Mouse (Mus musculus) hindbrain, embryonic 16.5 days (tissue): Measurements from ENCODE around the gene Gm28048. TPM values are rescaled to one million over a fixed set of nuclear protein-coding genes. Genes with fewer than 3 reads are reported as not detected.

Experiments used
- ATAC-seq: fragments of 200-750 bp; cut with Nextera tagmentation; 2 replicates; pipeline ENCODE4 v1.8.0; 2017; ENCODE audit warnings: moderate TSS enrichment, moderate library complexity
- H3K27ac ChIP-seq: fragments of 300-500 bp; sonication (generic); 2 replicates; pipeline ENCODE4 v1.5.1; 2014; ENCODE audit warnings: low read depth, mild to moderate bottlenecking, control low read depth, low read length, moderate library complexity
- H3K27me3 ChIP-seq: fragments of 300-500 bp; sonication (generic); replicated peaks from 2 replicates; pipeline ENCODE4 v1.6.1; 2014; ENCODE audit warnings: low read length; ENCODE audit not compliant: control insufficient read depth, insufficient read depth
- H3K36me3 ChIP-seq: fragments of 300-500 bp; sonication (generic); 2 replicates; pipeline ENCODE4 v1.6.1; 2014; ENCODE audit warnings: mild to moderate bottlenecking, low read length, moderate library complexity, mixed read lengths; ENCODE audit not compliant: control insufficient read depth, insufficient read depth
- H3K4me1 ChIP-seq: fragments of 300-500 bp; sonication (generic); 2 replicates; pipeline ENCODE4 v1.6.1; 2014; ENCODE audit warnings: low read depth, low read length; ENCODE audit not compliant: control insufficient read depth, insufficient read depth
- H3K4me2 ChIP-seq: fragments of 300-500 bp; sonication (generic); 2 replicates; pipeline ENCODE4 v1.6.1; 2014; ENCODE audit warnings: mild to moderate bottlenecking, low read length, control low read depth, moderate library complexity
- H3K4me3 ChIP-seq: fragments of 300-500 bp; sonication (generic); 2 replicates; pipeline ENCODE4 v1.5.1; 2014; ENCODE audit warnings: mild to moderate bottlenecking, low read length, control low read depth, moderate library complexity
- H3K9ac ChIP-seq: fragments of 300-500 bp; sonication (generic); 2 replicates; pipeline ENCODE4 v1.6.1; 2014; ENCODE audit warnings: low read depth, mild to moderate bottlenecking, control low read depth, low read length, moderate library complexity
- H3K9me3 ChIP-seq: fragments of 300-500 bp; sonication (generic); 2 replicates; pipeline ENCODE4 v1.6.1; 2014; ENCODE audit warnings: mild to moderate bottlenecking, low read length, moderate library complexity; ENCODE audit not compliant: control insufficient read depth
- WGBS: fragments of 180-500 bp; shearing (Covaris S2); extraction: QIAGEN DNeasy Blood & Tissue Kit; methylation state at CpG from one replicate; pipeline ENCODE4 v1.1.7; 2014; 5-methylcytosine and 5-hydroxymethylcytosine counted together
- polyA plus RNA-seq: library from polyadenylated mRNA; unstranded; fragments of >200 nt; fragmentation: Nextera tagmentation; extraction: Ambion mirVana; gene quantifications from 2 replicates; pipeline ENCODE4 v1.2.1, GENCODE M21; 2015

The Gm28048 gene
- polyA plus RNA-seq, 1 experiment from 2014 or later, result 5.4 TPM

- Histone ChIP-seq H3K36me3 (no peaks in the 10 kb centered on the region), H3K27ac (no peak overlapping the region), H3K4me3 (no peak overlapping the region), H3K9me3 (no peaks in the 10 kb centered on the region), H3K9ac (no peak overlapping the region), H3K4me1 (peaks cover 8% of the 10 kb centered on the region), H3K4me2 (no peak overlapping the region), H3K27me3 (peaks cover 16% of the 10 kb centered on the region)
- ATAC-seq, result no peak
- WGBS, result 52% methylated on average over 8 of the region's 8 CpGs
These were observed 117.4 kb downstream of the Gm28048 start for GRCm38 (mm10) chr11:22864305-22865060.

GRCm38 (mm10) chr11:22863581-22863980, 118.3 kb downstream of the Gm28048 start:
- no peak for ATAC-seq
- WGBS, result 50% methylated on average over 4 of the region's 4 CpGs

DNA sequence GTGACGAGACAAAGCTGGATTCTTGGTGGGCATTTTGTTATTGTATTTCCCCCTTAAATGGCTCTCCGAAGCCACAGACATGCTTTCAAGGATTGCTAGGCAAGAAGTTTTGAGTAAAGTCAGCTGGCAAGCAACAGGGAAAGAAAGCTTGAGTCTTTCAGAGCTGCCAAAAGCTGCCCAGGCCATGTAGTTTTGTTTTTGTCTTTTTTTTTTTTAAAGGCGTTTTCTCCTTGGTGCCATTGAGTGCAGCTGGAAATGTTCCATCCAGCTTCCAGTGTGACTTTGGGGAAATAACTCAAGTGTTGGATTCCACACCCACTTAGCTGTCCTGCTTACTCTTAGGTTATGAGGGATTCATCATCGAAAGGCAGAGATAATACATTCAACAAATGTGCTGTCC, 120.6 kb downstream of the Gm28048 start:
- peaks cover 23% of the 10 kb centered on the region for H3K27me3 ChIP-seq
- no peak overlapping the region for H3K27ac ChIP-seq
- no peak overlapping the region for H3K9ac ChIP-seq
- no peak overlapping the region for H3K4me2 ChIP-seq
- H3K4me1 ChIP-seq, result peaks cover 17% of the 10 kb centered on the region
- H3K9me3 ChIP-seq, result no peaks in the 10 kb centered on the region
- no peaks in the 10 kb centered on the region for H3K36me3 ChIP-seq
- 57% methylated on average over 4 of the region's 4 CpGs for WGBS
- no peak for ATAC-seq
- H3K4me3 ChIP-seq, result no peak overlapping the region

More at GRCm38 (mm10) chr11:22863581-22863980, 118.3 kb downstream of the Gm28048 start:
- Histone ChIP-seq H3K9me3 (no peaks in the 10 kb centered on the region), H3K4me1 (peaks cover 12% of the 10 kb centered on the region), H3K27me3 (peaks cover 16% of the 10 kb centered on the region), H3K4me3 (no peak overlapping the region), H3K4me2 (no peak overlapping the region), H3K36me3 (no peaks in the 10 kb centered on the region), H3K27ac (no peak overlapping the region), H3K9ac (no peak overlapping the region)

- Histone ChIP-seq H3K36me3 (no peaks in the 10 kb centered on the region), H3K9me3 (no peaks in the 10 kb centered on the region), H3K9ac (peak within 1 kb of the TSS; percentile 76), H3K4me1 (peaks cover 17% of the 10 kb centered on the region), H3K4me3 (peak within 1 kb of the TSS; percentile 84), H3K4me2 (peak within 1 kb of the TSS; percentile 97), H3K27me3 (peaks cover 25% of the 10 kb centered on the region), H3K27ac (0 out of 2 replicates have a peak within 1 kb of the TSS, but pooled peaks have one; percentile 48)
- 5% methylated on average over 41 of the region's 41 CpGs for WGBS
- peak; percentile 3; the same call in 1 of the 2 replicates for ATAC-seq
These were observed 121.3 kb downstream of the Gm28048 start, which contains the start of gene B3gnt2 for GRCm38 (mm10) chr11:22860335-22861227. TSS of gene B3gnt2 (minus strand) at chr11:22860961.

DNA sequence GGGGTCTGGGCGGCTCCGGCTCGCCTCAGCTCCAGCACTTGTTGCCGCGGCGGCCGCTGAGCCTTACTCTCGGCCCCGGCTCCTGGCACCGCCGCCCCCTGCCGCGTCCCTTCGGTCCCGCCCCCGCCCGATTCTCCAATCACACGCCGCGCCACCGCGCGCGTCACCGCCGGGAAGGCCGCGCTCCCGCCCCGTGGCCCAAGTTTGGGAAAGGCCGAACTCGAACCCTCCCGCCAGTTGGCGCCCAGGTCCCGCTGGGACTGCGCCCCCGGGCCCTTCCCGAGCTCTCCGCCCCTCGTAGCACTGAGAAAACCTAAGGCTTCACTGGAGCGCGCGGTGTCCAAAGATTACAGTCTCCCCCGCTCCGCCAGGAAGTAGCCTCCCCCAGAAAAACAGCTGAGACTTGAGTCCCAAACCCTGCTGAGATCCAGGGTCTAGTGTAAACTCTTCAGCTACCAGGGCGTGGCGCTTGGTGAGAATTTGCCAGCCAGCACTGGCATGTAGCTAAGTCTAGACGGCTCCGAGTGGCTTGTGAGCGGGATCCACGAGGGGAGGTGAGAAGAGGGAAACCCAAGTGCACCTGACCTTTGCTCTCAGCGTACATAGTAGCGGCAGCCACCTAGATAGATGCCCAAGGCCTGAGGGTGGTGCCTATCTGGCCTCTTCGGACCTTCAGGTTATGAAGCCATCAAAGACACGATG, 122.1 kb downstream of the Gm28048 start:
- under 1% methylated on average over 36 of the region's 55 CpGs for WGBS
- Histone ChIP-seq H3K9ac (peak overlapping the region; percentile 76), H3K27ac (0 out of 2 replicates have a peak overlapping the region, but pooled peaks have one; percentile 48), H3K4me1 (peaks cover 17% of the 10 kb centered on the region), H3K4me3 (peak overlapping the region; percentile 84), H3K9me3 (no peaks in the 10 kb centered on the region), H3K4me2 (peak overlapping the region; percentile 97), H3K27me3 (peaks cover 25% of the 10 kb centered on the region), H3K36me3 (no peaks in the 10 kb centered on the region)
- ATAC-seq, result peak; percentile 93

GRCm38 (mm10) chr11:22859301-22859632, 122.6 kb downstream of the Gm28048 start:
- Histone ChIP-seq H3K27ac (no peak overlapping the region), H3K4me1 (peaks cover 17% of the 10 kb centered on the region), H3K27me3 (peaks cover 25% of the 10 kb centered on the region), H3K4me2 (peak overlapping the region; percentile 97), H3K36me3 (no peaks in the 10 kb centered on the region), H3K9ac (peak overlapping the region; percentile 76), H3K4me3 (peak overlapping the region; percentile 84), H3K9me3 (no peaks in the 10 kb centered on the region)
- 0% methylated on average over 23 of the region's 41 CpGs for WGBS
- ATAC-seq, result no peak; the same call in 1 of the 2 replicates

DNA sequence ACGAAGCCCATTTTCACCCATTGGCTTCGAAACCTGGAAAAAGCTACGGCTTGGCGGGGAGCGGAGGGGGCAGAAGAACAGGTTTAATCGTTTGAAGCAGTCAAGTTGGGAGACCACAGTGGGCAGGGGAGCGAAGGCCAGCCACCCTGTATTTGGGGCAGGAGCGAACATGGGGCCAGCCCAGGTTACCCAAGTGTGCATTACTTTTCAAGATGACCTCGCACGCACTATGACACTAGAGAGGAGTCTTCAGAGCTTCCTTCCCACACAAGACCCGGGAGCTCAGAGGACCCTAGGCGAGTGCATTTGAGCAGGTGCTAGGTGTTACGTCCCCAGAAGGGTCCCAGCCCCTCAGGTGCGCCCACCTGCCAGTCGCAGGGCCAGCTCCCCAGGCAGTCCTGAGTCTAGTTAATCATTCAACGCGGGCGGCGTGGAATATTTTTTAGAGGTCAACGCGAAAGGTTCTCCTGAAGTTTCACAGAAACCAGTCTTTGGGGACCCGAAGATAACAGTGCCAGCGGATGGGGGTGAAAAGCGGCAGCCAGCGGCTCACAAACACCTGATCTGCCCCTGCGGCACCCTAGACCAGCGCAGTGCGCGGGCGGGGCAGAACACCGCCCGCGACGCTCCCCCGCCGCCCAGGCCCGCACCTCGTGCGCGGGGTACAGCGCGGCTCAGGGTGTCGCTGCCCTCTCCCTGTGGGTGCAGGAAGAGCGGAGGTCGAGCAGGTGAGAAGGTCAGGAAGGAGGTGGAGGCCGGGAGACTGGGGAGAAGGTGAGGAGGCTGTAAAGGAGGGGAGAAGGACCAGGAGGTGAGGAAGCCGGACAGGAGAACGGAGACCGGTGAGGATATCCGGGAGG, 123.2 kb downstream of the Gm28048 start:
- H3K4me1 ChIP-seq, result peaks cover 17% of the 10 kb centered on the region
- peaks cover 25% of the 10 kb centered on the region for H3K27me3 ChIP-seq
- WGBS, result 3% methylated on average over 50 of the region's 50 CpGs
- H3K4me3 ChIP-seq, result peak overlapping the region; percentile 84
- H3K36me3 ChIP-seq, result no peaks in the 10 kb centered on the region
- H3K9ac ChIP-seq, result peak overlapping the region; percentile 76
- no peak overlapping the region; the same call in 1 of the 2 replicates for H3K27ac ChIP-seq
- peak overlapping the region; percentile 97 for H3K4me2 ChIP-seq
- peak; percentile 5; the same call in 1 of the 2 replicates for ATAC-seq
- H3K9me3 ChIP-seq, result no peaks in the 10 kb centered on the region
